Mouse (Mus musculus) MEL (cell line): ENCODE measurements around the gene Gm20388. TPM values are rescaled to one million over a fixed set of nuclear protein-coding genes. Genes with fewer than 3 reads are reported as not detected.

ENCODE experiments used
- DNase-seq: peaks from one replicate; pipeline ENCODE4 v3.0.0; 2011; ENCODE audit warnings: low read depth, low spot score
- H3K27ac ChIP-seq: 2 replicates; pipeline ENCODE4 v1.5.1; 2012; ENCODE audit warnings: low read depth, mild to moderate bottlenecking, control low read depth, low read length, moderate library complexity; ENCODE audit not compliant: control insufficient read depth
- H3K27me3 ChIP-seq, 2 experiments: fragments of 150-350 bp in 1 of 2; sonication (generic) in 1 of 2; 2 replicates each; pipeline ENCODE4 v1.6.1; 2012; ENCODE audit warnings: low read length in 2 of 2, mild to moderate bottlenecking in 2 of 2, improper control_type of control experiment in 1 of 2, moderate library complexity in 1 of 2; ENCODE audit not compliant: insufficient read depth in 2 of 2, control insufficient read depth in 1 of 2
- H3K36me3 ChIP-seq, 2 experiments: 2 replicates each; pipeline ENCODE4 v1.6.1; 2012 to 2014; ENCODE audit warnings: low read length in 2 of 2, improper control_type of control experiment in 1 of 2, inconsistent platforms in 1 of 2, mild to moderate bottlenecking in 1 of 2; ENCODE audit not compliant: insufficient read depth in 2 of 2, control insufficient read depth in 1 of 2
- H3K4me1 ChIP-seq, 2 experiments: fragments of 150-350 bp in 1 of 2; sonication (generic) in 1 of 2; 2 replicates each; pipeline ENCODE4 v1.6.1; 2012; ENCODE audit warnings: low read length in 2 of 2, improper control_type of control experiment in 1 of 2, mild to moderate bottlenecking in 1 of 2; ENCODE audit not compliant: insufficient read depth in 2 of 2, control insufficient read depth in 1 of 2
- H3K4me3 ChIP-seq, 2 experiments: fragments of 150-350 bp in 1 of 2; sonication (generic) in 1 of 2; 2 replicates each; pipeline ENCODE4 v1.5.1; 2012; ENCODE audit warnings: low read depth in 2 of 2, low read length in 2 of 2, mild to moderate bottlenecking in 2 of 2, moderate library complexity in 2 of 2, control low read depth in 1 of 2, improper control_type of control experiment in 1 of 2; ENCODE audit not compliant: control insufficient read depth in 1 of 2, insufficient read depth in 1 of 2
- H3K79me2 ChIP-seq: 2 replicates; pipeline ENCODE4 v1.6.1; 2012; ENCODE audit warnings: mild to moderate bottlenecking, low read length, moderate library complexity; ENCODE audit not compliant: control insufficient read depth, poor library complexity, insufficient read depth
- H3K9ac ChIP-seq: 2 replicates; pipeline ENCODE4 v1.6.1; 2012; ENCODE audit warnings: low read depth, mild to moderate bottlenecking, control low read depth, low read length, moderate library complexity; ENCODE audit not compliant: control insufficient read depth, poor library complexity, severe bottlenecking
- H3K9me3 ChIP-seq: fragments of 150-350 bp; sonication (generic); replicated peaks from 2 replicates; pipeline ENCODE4 v1.6.1; 2012; ENCODE audit warnings: mild to moderate bottlenecking, low read length, improper control_type of control experiment, moderate library complexity; ENCODE audit not compliant: insufficient read depth
- EP300 ChIP-seq, 2 experiments: IDR thresholded peaks; 2 replicates each; pipeline ENCODE4 v1.6.1; 2011; ENCODE audit warnings: improper control_type of control experiment in 2 of 2, low read length in 2 of 2, low read depth in 1 of 2, mild to moderate bottlenecking in 1 of 2
- ETS1 ChIP-seq: IDR thresholded peaks from 2 replicates; pipeline ENCODE4 v1.6.1; 2012; ENCODE audit warnings: low read depth, mild to moderate bottlenecking, inconsistent platforms, low read length, improper control_type of control experiment, moderate library complexity
- GABPA ChIP-seq: IDR thresholded peaks from 2 replicates; pipeline ENCODE4 v1.6.1; 2012; ENCODE audit warnings: low read depth, mild to moderate bottlenecking, inconsistent platforms, low read length, improper control_type of control experiment, moderate library complexity
- GATA1 ChIP-seq: IDR thresholded peaks from 2 replicates; pipeline ENCODE4 v1.6.1; 2011; ENCODE audit warnings: low read depth, low read length, improper control_type of control experiment
- JUND ChIP-seq: IDR thresholded peaks from 2 replicates; pipeline ENCODE4 v1.6.1; 2011; ENCODE audit warnings: low read depth, mild to moderate bottlenecking, improper control_type of control experiment, low read length
- MAZ ChIP-seq: IDR thresholded peaks from 2 replicates; pipeline ENCODE4 v1.6.1; 2012; ENCODE audit warnings: low read depth, mild to moderate bottlenecking, inconsistent platforms, low read length, improper control_type of control experiment
- NELFE ChIP-seq: IDR thresholded peaks from 2 replicates; pipeline ENCODE4 v1.6.1; 2011; ENCODE audit warnings: low read depth, low read length, improper control_type of control experiment
- POLR2A ChIP-seq, 2 experiments: IDR thresholded peaks; 2 replicates each; pipeline ENCODE4 v1.6.1; 2011 to 2012; ENCODE audit warnings: low read length in 2 of 2, mild to moderate bottlenecking in 2 of 2, control low read depth in 1 of 2, improper control_type of control experiment in 1 of 2, low read depth in 1 of 2, moderate library complexity in 1 of 2; ENCODE audit not compliant: control insufficient read depth in 1 of 2, insufficient read depth in 1 of 2, poor library complexity in 1 of 2
- RAD21 ChIP-seq: IDR thresholded peaks from 2 replicates; pipeline ENCODE4 v1.6.1; 2011; ENCODE audit warnings: mild to moderate bottlenecking, low read depth, low read length, improper control_type of control experiment
- RCOR1 ChIP-seq: IDR thresholded peaks from 2 replicates; pipeline ENCODE4 v1.6.1; 2012; ENCODE audit warnings: low read depth, mild to moderate bottlenecking, inconsistent platforms, low read length, improper control_type of control experiment
- TAL1 ChIP-seq: IDR thresholded peaks from 2 replicates; pipeline ENCODE4 v1.6.1; 2012; ENCODE audit warnings: mild to moderate bottlenecking, inconsistent platforms, low read length, moderate library complexity, mixed read lengths
- TBP ChIP-seq: IDR thresholded peaks from 2 replicates; pipeline ENCODE4 v1.8.0; 2011; ENCODE audit warnings: low read depth, low read length, improper control_type of control experiment
- TCF12 ChIP-seq: IDR thresholded peaks from 2 replicates; pipeline ENCODE4 v1.6.1; 2014; ENCODE audit warnings: low read depth, mild to moderate bottlenecking, inconsistent platforms, low read length, improper control_type of control experiment, moderate library complexity
- UBTF ChIP-seq: IDR thresholded peaks from 2 replicates; pipeline ENCODE4 v1.6.1; 2012; ENCODE audit warnings: low read depth, mild to moderate bottlenecking, inconsistent platforms, low read length, improper control_type of control experiment, moderate library complexity, borderline replicate concordance; ENCODE audit not compliant: insufficient read depth
- USF1 ChIP-seq: IDR thresholded peaks from 2 replicates; pipeline ENCODE4 v1.6.1; 2014; ENCODE audit warnings: low read depth, mild to moderate bottlenecking, inconsistent platforms, low read length, improper control_type of control experiment, moderate library complexity
- ZMIZ1 ChIP-seq: IDR thresholded peaks from 2 replicates; pipeline ENCODE4 v1.6.1; 2012; ENCODE audit warnings: low read depth, mild to moderate bottlenecking, inconsistent platforms, low read length, improper control_type of control experiment, moderate library complexity
- polyA plus RNA-seq, 2 experiments: library from polyadenylated mRNA; stranded (reverse) in 1 of 2; unstranded in 1 of 2; fragments of >175 nt in 1 of 2; fragments of >200 nt in 1 of 2; gene quantifications; 2 replicates each; pipeline versions ENCODE4 v1.2.1 to v1.2.4; 2012; ENCODE audit warnings: low replicate concordance in 2 of 2, low read depth in 1 of 2; ENCODE audit not compliant: insufficient read length in 2 of 2, insufficient read depth in 1 of 2, missing spikeins in 1 of 2
- total RNA-seq: library from RNA; depleted of rRNA; stranded (reverse); fragments of 300-350 nt; gene quantifications from 2 replicates; pipeline ENCODE4 v1.2.3, GENCODE M21; 2012

The Gm20388 gene
- total and polyA plus RNA-seq, 3 experiments: 11.1 to 17.8 TPM; not detected in 1

DNA sequence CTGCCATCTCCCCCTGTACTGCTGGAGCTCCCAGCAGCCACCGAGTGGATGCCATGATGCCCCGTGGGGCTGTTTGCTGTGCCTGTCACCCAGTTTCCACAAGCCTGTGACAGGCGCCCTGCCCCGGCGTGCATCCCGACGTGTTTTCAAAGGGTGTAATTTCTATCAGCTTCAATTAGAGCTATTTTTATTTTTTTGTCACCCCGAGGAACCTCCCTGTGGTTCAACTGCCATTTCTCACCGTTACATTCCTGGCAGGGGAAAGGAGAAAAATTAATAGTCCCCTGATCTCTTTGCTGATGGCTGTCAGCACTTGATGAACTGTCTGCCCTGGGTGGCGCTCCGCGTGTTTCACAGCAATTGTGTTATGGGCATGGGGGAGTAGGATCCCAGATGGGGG lies 432.9 kb downstream of the Gm20388 start (continued):
- TF ChIP-seq NELFE: no peak; the same call in 1 of the 2 replicates
- no peak for TF ChIP-seq RAD21
- no peak for TF ChIP-seq USF1
- no peak for TF ChIP-seq TAL1
- no peak for TF ChIP-seq GABPA
- no peak for TF ChIP-seq GATA1

DNA sequence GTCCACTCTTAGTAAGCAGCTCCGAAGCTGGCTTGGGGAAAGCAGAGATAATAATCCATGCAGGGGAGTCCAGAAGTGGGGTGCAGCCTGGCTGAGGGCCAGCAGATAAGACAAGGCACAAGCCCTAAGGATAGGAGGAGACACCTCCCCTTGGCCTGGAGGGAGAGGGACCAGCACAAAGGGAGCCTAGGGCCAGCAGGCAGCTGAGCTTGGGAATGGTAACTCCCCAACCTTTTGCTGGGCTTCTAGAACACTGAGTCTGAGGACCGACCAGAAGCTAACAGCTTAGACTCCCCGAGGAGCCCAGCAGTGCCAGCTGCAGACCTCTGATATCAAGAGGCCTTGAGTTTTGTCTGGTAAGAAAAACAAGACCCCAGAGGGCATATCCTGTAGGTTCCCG lies 433.5 kb downstream of the Gm20388 start:
- TF ChIP-seq POLR2A (IDR thresholded peaks at IDR 0.05; ENCODE audit: control insufficient read depth in 1 of 2, insufficient read depth in 1 of 2, low read depth in 1 of 2, low read length in 2 of 2, poor library complexity in 1 of 2) (peak; percentile 32 to 53; a peak in 3 of 4 replicates), EP300 (IDR thresholded peaks at IDR 0.05; ENCODE audit: low read depth in 1 of 2, low read length in 2 of 2) (peak in 1 of 2 experiments; percentile 75; a peak in 1 of 4 replicates), GATA1 (peak; percentile 83), TCF12 (peak; percentile 50), ZMIZ1 (no peak), RCOR1 (peak; percentile 43; the same call in 1 of the 2 replicates), TBP (peak; percentile 38), NELFE (no peak; the same call in 1 of the 2 replicates), MAZ (peak; percentile 53; the same call in 1 of the 2 replicates), TAL1 (peak; percentile 87), JUND (no peak), UBTF (0 out of 2 replicates have a peak, but pooled peaks have one; percentile 54), ETS1 (peak; percentile 77)
- Histone ChIP-seq H3K79me2 (no peaks in the 10 kb centered on the region; the same call in 1 of the 2 replicates), H3K4me3 (peak overlapping the region; percentile 9 to 22; a peak in 3 of 4 replicates), H3K36me3 (peaks cover 0 to 12% of the 10 kb centered on the region in 2 experiments; a peak in 2 of 4 replicates), H3K9ac (peak overlapping the region; percentile 69), H3K27ac (peak overlapping the region; percentile 88), H3K9me3 (no peaks in the 10 kb centered on the region), H3K4me1 (peaks cover 12 to 31% of the 10 kb centered on the region in 2 experiments), H3K27me3 (no peaks in the 10 kb centered on the region)
- DNase-seq: peak; percentile 79

DNA sequence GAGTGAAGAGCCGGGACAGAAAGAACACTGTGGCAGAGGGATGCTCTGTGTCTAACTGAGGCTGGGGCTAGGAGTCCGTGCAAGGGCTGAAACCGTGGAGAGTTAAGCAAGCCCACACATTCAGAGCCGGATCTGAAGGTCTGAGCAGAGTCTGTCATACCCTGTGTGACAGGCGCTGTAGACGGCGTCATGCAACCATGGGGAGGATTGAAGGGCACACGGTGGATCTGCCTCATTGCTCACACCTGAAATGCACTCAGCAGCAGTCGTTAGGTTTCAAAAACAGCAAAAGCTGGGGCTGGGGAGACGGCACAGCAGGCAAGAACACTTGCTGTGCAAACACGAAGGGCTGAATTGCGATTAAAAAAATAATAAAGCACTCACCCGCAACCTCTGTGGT lies 433.9 kb downstream of the Gm20388 start:
- Histone ChIP-seq H3K27me3 (no peaks in the 10 kb centered on the region), H3K36me3 (peaks cover 0 to 12% of the 10 kb centered on the region in 2 experiments; a peak in 2 of 4 replicates), H3K27ac (peak overlapping the region; percentile 88), H3K9ac (peak overlapping the region; percentile 69), H3K9me3 (no peaks in the 10 kb centered on the region), H3K4me3 (peak overlapping the region; percentile 9 to 22; a peak in 3 of 4 replicates), H3K4me1 (peaks cover 12 to 31% of the 10 kb centered on the region in 2 experiments), H3K79me2 (no peaks in the 10 kb centered on the region; the same call in 1 of the 2 replicates)
- DNase-seq: no peak
- TF ChIP-seq ZMIZ1 (no peak), NELFE (0 out of 2 replicates have a peak, but pooled peaks have one; percentile 22)
